Comparison of ENCODE assay signal across 10 mouse cellular contexts in genomic region chr2:137729871-137730270, GRCm38 (mm10).
DNase-seq lines count a peak whose midpoint lies in the region; ATAC-seq and TF ChIP-seq lines count a peak whose summit lies in the region.
"Had no signal": no experiment of that assay in that cellular context is flagged by ENCODE, and none has a peak within 500 bp of the region (broad histone marks: within the 10 kb centered on the region; RNA-seq: fewer than 3 reads in every experiment).

No protein-coding gene starts in this region.

- peak; percentile 55 for DNase-seq in layer of hippocampus, adult 11-12 months (ENCODE audit: low spot score)
- no peak for DNase-seq in layer of hippocampus, adult 9-10 months (ENCODE audit: low spot score)
- DNase-seq in layer of hippocampus, postnatal 10 days (ENCODE audit: low spot score in 2 of 2) = peak; percentile 40 to 61
- DNase-seq in retina, embryonic 14.5 days (ENCODE audit: low spot score) = peak; percentile 44
- DNase-seq in gastrocnemius, adult 2 months = no peak
- DNase-seq in kidney, adult 9 months = no peak

- H3K27ac ChIP-seq in forebrain, embryonic 13.5 days = no peak overlapping the region
- H3K27ac ChIP-seq in intestine, embryonic 15.5 days = no peak overlapping the region
- no peak overlapping the region for H3K27ac ChIP-seq in gastrocnemius, adult 2 months
- H3K27ac ChIP-seq: left cerebral cortex, adult 2 months; stomach, postnatal 0 days had no signal

- H3K4me1 ChIP-seq in forebrain, embryonic 13.5 days = peaks cover 17% of the 10 kb centered on the region
- no peaks in the 10 kb centered on the region for H3K4me1 ChIP-seq in intestine, embryonic 15.5 days (replicated peaks)

- intact Hi-C loops in gastrocnemius, adult 2 months (cut with DNase I) = loop anchor here (5.0 to 10.0 kb wide), 4 partner anchors 215 to 818 kb away; partner anchors contain the start of gene Jag1

- no peak overlapping the region for H3K9ac ChIP-seq in forebrain, embryonic 13.5 days
- no peak overlapping the region for H3K9ac ChIP-seq in intestine, embryonic 15.5 days

- no peak overlapping the region for H3K4me3 ChIP-seq in forebrain, embryonic 13.5 days
- no peak overlapping the region for H3K4me3 ChIP-seq in intestine, embryonic 15.5 days (replicated peaks)
- H3K4me3 ChIP-seq in gastrocnemius, adult 2 months = no peak overlapping the region
- H3K4me3 ChIP-seq: left cerebral cortex, adult 2 months had no signal

- TF ChIP-seq CTCF in gastrocnemius, adult 2 months (IDR thresholded peaks at IDR 0.05) = no peak

- H3K27me3 ChIP-seq in forebrain, embryonic 13.5 days = peaks cover 8% of the 10 kb centered on the region; the same call in 1 of the 2 replicates
- H3K27me3 ChIP-seq in intestine, embryonic 15.5 days (replicated peaks) = no peaks in the 10 kb centered on the region

- ATAC-seq in forebrain, embryonic 13.5 days = peak; percentile 73
- ATAC-seq in intestine, embryonic 15.5 days = no peak

- WGBS in forebrain, embryonic 13.5 days = 54% methylated on average over 6 of the region's 6 CpGs
- 83% methylated on average over 6 of the region's 6 CpGs for WGBS in intestine, embryonic 15.5 days

- H3K9me3 ChIP-seq in forebrain, embryonic 13.5 days (replicated peaks) = no peaks in the 10 kb centered on the region
- H3K9me3 ChIP-seq in intestine, embryonic 15.5 days = no peaks in the 10 kb centered on the region

- H3K36me3 ChIP-seq in forebrain, embryonic 13.5 days (ENCODE audit: poor library complexity, severe bottlenecking) = no peaks in the 10 kb centered on the region
- no peaks in the 10 kb centered on the region for H3K36me3 ChIP-seq in intestine, embryonic 15.5 days

- no peak overlapping the region for H3K4me2 ChIP-seq in forebrain, embryonic 13.5 days
- H3K4me2 ChIP-seq in intestine, embryonic 15.5 days (replicated peaks) = no peak overlapping the region

Comparison
In these comparisons a context has a peak if more than half of its experiments do, and no peak if none do; other contexts are left out.
1. DNase-seq: peak in layer of hippocampus, adult 11-12 months (single experiment), layer of hippocampus, postnatal 10 days (2 of 2) and retina, embryonic 14.5 days (single experiment); none in layer of hippocampus, adult 9-10 months (single experiment), gastrocnemius, adult 2 months (single experiment) and kidney, adult 9 months (single experiment).